Mouse (Mus musculus): ENCODE results near the gene Pjvk.

- no peak for TF ChIP-seq ZC3H11A (IDR thresholded peaks at IDR 0.05; ENCODE audit: borderline replicate concordance, low read depth, low read length)
- no peak for TF ChIP-seq ZNF384 (IDR thresholded peaks at IDR 0.05; ENCODE audit: low read depth, low read length)
Measured at GRCm38 (mm10) chr2:76610326-76611104, 37.8 kb upstream of the Pjvk start.

Measured in ES-E14 (cell line).